Mouse (Mus musculus) ES-Bruce4 (cell line): Measurements from ENCODE around the gene Apoh. TPM values are rescaled to one million over a fixed set of nuclear protein-coding genes. Genes with fewer than 3 reads are reported as not detected.

Experiments
- H3K27ac ChIP-seq: 2 replicates; pipeline ENCODE4 v1.5.1; 2012; ENCODE audit warnings: low read length, inconsistent platforms; ENCODE audit not compliant: insufficient read depth
- H3K27me3 ChIP-seq: 2 replicates; pipeline ENCODE4 v1.6.1; 2012; ENCODE audit warnings: mild to moderate bottlenecking, low read length, inconsistent platforms; ENCODE audit not compliant: control insufficient read depth, poor library complexity, insufficient read depth, severe bottlenecking
- H3K36me3 ChIP-seq: 2 replicates; pipeline ENCODE4 v1.6.1; 2012; ENCODE audit warnings: inconsistent platforms, mild to moderate bottlenecking, low read length, moderate library complexity; ENCODE audit not compliant: control insufficient read depth, poor library complexity, insufficient read depth, severe bottlenecking
- H3K4me1 ChIP-seq: one replicate; pipeline ENCODE4 v1.8.1; 2011; ENCODE audit warnings: low read length; ENCODE audit not compliant: control insufficient read depth, insufficient read depth
- H3K4me3 ChIP-seq: 2 replicates; pipeline ENCODE4 v1.5.1; 2011; ENCODE audit warnings: low read depth, mild to moderate bottlenecking, low read length
- H3K9ac ChIP-seq: 2 replicates; pipeline ENCODE4 v1.6.1; 2012; ENCODE audit warnings: low read depth, mild to moderate bottlenecking, inconsistent platforms; ENCODE audit not compliant: poor library complexity, severe bottlenecking
- H3K9me3 ChIP-seq: replicated peaks from 2 replicates; pipeline ENCODE4 v1.6.1; 2012; ENCODE audit warnings: mild to moderate bottlenecking, low read length, inconsistent platforms; ENCODE audit not compliant: control insufficient read depth, poor library complexity, insufficient read depth, severe bottlenecking
- CTCF ChIP-seq: IDR thresholded peaks from one replicate; pipeline ENCODE4 v1.8.1; 2011; ENCODE audit warnings: low read depth, low read length
- EP300 ChIP-seq: IDR thresholded peaks from 2 replicates; pipeline ENCODE4 v1.6.1; 2011; ENCODE audit warnings: low read depth, low read length; ENCODE audit not compliant: insufficient read depth
- POLR2A ChIP-seq: IDR thresholded peaks from one replicate; pipeline ENCODE4 v1.8.1; 2011; ENCODE audit warnings: low read length; ENCODE audit not compliant: insufficient read depth
- polyA plus RNA-seq: library from polyadenylated mRNA; stranded (reverse); fragments of >200 nt; gene quantifications from 2 replicates; pipeline ENCODE4 v1.2.4, GENCODE M21; 2011; ENCODE audit warnings: low read depth; ENCODE audit not compliant: missing spikeins, insufficient read depth, insufficient read length

Apoh gene
- not detected in 2 replicates for polyA plus RNA-seq

DNA sequence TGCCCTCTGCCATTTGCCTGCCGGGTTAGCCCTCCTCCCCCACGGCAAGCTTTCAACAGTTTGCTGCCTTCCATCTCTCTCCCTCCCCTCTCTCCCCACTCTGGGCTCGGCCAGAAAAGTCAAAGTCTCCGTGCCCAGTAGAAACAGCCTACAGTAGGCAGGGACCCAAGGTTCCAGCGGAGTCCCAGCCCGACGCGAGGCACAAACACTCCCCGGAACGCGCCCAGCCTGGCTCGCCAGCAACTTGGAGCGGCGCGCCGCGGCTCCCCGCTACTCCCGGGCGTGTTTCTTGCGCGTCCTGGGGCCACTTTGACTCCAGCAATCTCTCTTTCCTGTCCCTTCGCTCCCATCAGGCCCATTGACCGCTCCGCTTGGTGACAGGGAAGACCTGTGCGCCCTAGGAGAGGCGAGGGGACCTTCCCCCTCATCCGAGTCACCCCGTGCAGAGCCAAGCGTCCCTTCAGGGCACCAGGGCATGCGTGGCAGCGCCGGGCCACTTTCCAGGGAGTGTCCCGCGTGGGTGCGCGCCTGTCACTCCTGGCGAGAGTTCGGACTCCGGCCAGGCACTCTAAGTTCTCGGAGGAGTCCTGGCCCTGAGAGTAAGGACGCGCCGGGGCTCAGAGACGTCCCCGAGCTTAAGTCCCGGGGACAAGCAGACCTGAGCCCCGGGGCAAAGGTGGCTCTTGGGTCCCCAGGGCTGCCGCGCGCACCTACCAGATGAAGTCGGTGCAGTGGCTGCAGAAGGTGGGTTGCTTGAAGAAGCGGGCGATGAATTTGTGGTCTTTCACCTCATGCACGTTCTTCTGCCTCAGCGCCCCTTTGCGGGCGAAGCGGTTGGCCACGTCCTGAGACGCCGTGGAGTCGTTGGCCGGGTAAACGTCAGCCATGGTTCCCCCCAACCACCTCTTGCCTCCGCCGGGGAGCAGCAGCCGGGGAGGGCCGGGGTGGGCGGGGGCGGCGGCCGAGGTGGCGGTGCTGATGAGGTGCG is at the start of gene Apoh:
Apoh (plus strand) TSS at position 574 of the 988 bp plus-strand sequence.
- Histone ChIP-seq H3K27ac (no peak within 1 kb of the TSS), H3K9me3 (no peaks in the 10 kb centered on the region), H3K9ac (peak within 1 kb of the TSS; percentile 88), H3K36me3 (no peaks in the 10 kb centered on the region), H3K27me3 (peaks cover 4% of the 10 kb centered on the region; the same call in 1 of the 2 replicates), H3K4me1 (no peaks in the 10 kb centered on the region), H3K4me3 (peak within 1 kb of the TSS; percentile 89)
- TF ChIP-seq EP300 (no peak), POLR2A (no peak), CTCF (no peak)

DNA sequence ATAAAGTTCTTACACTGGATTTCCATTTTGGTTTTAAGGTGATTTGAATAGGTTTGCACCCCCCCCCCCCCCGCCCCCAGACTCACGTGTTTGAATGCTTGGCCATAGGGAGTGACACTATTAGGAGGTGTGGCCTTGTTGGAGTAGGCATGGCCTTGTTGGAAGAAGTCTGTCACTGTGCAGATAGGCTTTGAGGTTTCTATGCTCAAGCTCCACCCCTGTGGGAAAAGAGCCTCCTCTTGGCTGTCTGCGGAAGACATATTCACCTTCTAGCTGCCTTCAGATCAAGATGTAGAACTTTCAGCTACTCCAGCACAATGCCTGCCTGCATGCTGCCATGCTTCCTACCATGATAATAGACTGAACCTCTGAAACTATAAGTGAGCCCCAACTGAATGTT is 49.3 kb upstream of the Apoh start:
- H3K9ac ChIP-seq: no peak overlapping the region
- H3K36me3 ChIP-seq: no peaks in the 10 kb centered on the region
- TF ChIP-seq POLR2A (no peak), CTCF (no peak), EP300 (no peak)
- H3K4me3 ChIP-seq: no peak overlapping the region
- no peaks in the 10 kb centered on the region for H3K9me3 ChIP-seq
- H3K27ac ChIP-seq: no peak overlapping the region
- H3K4me1 ChIP-seq: no peaks in the 10 kb centered on the region
- H3K27me3 ChIP-seq: no peaks in the 10 kb centered on the region

DNA sequence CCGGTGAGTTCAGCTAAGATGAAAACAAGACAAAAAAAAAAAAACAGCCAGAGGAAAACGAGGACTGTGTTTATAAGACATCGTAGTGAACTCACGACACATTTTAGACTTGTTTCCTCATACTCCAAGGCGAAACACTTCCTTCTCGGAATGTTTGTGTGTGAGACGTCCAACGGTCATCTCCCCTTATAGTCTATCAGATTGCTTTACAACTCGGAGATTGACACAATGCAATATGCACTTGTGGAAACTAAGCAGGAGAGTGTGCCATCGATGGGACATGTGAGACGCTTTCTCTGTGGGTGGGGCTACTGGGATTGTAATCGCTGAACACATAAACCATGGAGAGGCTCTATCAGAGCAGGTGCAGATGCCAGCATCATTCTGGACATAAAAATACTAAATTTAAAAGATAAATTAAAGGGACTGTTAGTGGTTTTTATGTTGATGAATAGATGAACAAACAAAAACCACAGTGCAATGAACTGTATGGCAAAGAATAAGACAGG is 48.8 kb upstream of the Apoh start:
- Histone ChIP-seq H3K4me3 (no peak overlapping the region), H3K27ac (no peak overlapping the region), H3K9me3 (no peaks in the 10 kb centered on the region), H3K9ac (no peak overlapping the region), H3K36me3 (no peaks in the 10 kb centered on the region), H3K4me1 (no peaks in the 10 kb centered on the region), H3K27me3 (no peaks in the 10 kb centered on the region)
- no peak for TF ChIP-seq EP300
- no peak for TF ChIP-seq POLR2A
- no peak for TF ChIP-seq CTCF

DNA sequence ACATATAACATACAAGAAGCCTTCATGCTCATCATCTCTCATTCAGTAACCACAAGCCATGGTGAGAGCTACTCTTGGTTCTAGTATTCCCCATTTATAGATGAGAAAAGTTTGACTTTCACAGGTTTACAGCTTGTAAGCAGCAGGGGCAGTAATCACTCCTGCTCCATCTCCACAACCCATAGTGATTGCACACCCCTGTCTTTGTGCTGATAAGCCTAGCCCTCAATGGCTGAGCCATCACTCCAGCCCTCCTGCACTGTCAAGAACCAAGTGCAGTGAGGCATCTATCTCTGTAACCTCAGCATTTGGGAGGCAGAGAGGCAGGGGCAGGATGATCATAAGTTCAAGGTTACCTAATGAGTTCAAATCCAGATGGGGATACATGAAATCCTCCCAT is 47.8 kb upstream of the Apoh start:
- TF ChIP-seq POLR2A: no peak
- no peak for TF ChIP-seq EP300
- TF ChIP-seq CTCF: no peak
- Histone ChIP-seq H3K9me3 (no peaks in the 10 kb centered on the region), H3K4me1 (no peaks in the 10 kb centered on the region), H3K4me3 (no peak overlapping the region), H3K9ac (no peak overlapping the region), H3K27me3 (no peaks in the 10 kb centered on the region), H3K36me3 (no peaks in the 10 kb centered on the region), H3K27ac (no peak overlapping the region)

DNA sequence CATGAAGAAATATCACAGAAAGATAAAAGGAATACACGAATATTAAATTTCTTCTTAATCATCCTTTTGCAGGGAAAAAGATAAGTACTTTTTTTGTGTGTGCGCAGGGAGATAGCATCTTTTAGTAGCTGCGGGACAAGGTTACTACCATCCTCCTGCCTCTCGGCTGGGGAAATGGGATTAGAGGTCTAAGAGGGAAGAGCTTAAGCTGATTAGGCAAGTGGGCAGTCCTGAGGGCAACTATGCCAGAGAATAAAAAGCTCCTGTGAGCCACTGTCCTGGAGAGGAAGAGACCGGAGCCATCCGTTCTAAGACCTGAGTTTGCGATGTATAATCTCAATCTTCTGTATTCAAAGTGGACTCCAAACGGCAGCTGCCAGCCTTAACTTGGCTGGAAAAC is 45.2 kb upstream of the Apoh start:
- no peak overlapping the region for H3K27ac ChIP-seq
- H3K9ac ChIP-seq: no peak overlapping the region
- H3K36me3 ChIP-seq: no peaks in the 10 kb centered on the region
- H3K9me3 ChIP-seq: no peaks in the 10 kb centered on the region
- H3K4me3 ChIP-seq: no peak overlapping the region
- H3K4me1 ChIP-seq: no peaks in the 10 kb centered on the region
- TF ChIP-seq CTCF (no peak), EP300 (no peak), POLR2A (no peak)
- H3K27me3 ChIP-seq: no peaks in the 10 kb centered on the region

DNA sequence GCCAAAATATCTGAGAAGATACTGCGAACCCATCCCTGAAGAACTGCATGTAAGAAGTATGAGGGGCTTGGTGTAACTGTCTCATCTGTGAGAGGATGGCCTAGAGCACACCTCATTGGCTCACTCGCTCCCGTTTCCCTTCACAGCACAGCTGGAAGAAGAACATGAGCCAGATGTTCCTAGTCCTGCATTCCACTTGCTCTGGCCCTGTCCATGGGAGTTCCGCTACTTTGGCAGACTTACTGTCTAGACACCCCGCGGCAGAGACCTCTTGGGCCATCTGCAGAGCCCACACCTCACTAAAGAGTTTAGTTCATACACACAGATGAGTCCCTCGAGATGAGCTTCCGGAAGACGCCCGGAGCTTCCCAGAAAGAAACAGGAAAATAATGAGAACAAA is 43.2 kb upstream of the Apoh start:
- H3K27me3 ChIP-seq: no peaks in the 10 kb centered on the region
- TF ChIP-seq CTCF (no peak), EP300 (no peak), POLR2A (no peak)
- no peaks in the 10 kb centered on the region for H3K9me3 ChIP-seq
- H3K4me1 ChIP-seq: no peaks in the 10 kb centered on the region
- H3K9ac ChIP-seq: no peak overlapping the region
- no peak overlapping the region for H3K4me3 ChIP-seq
- no peak overlapping the region for H3K27ac ChIP-seq
- H3K36me3 ChIP-seq: no peaks in the 10 kb centered on the region
